Mouse (Mus musculus): ENCODE data around the gene Gpr162.

DNA sequence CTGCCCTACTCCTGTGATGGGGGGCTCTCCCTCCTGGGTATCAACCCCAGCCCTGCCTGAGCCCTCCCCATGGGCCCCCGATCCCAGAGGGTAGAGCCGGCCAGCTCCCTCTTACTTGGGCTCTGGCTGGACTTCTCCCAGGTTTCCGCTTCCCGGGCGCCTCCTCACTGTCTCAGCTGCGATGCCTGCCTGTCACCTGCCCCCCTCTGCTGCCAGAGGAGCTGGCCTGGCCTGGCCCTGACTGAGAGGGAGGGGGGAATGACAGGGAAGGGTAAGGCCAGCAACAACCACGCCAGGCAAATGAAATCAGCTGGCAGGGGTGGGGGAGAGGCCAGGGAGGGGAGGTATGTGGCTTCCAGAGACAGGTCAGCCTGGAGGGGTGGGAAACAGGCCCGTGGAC lies 24.0 kb downstream of the Gpr162 start:
- TF ChIP-seq CTCF (IDR thresholded peaks at IDR 0.05; ENCODE audit: extremely low read depth, insufficient read depth, low read length) (no peak), POLR2A (IDR thresholded peaks at IDR 0.05; ENCODE audit: extremely low read depth, insufficient read depth, low read length) (no peak)

Measured in cortical plate, adult 2 months (tissue).